Mouse (Mus musculus) right cerebral cortex, postnatal 25 days (tissue): Measurements from ENCODE around the gene Bcl2l2.

Experiments used
- DNase-seq: peaks from one replicate; pipeline ENCODE4 v3.0.0; 2022

The Bcl2l2 gene

GRCm38 (mm10) chr14:54937361-54938182 lies 54.4 kb downstream of the Bcl2l2 start:
- DNase-seq: no peak
